Mouse (Mus musculus): ENCODE data around the gene Cd151.
A peak's percentile ranks its signal among the peaks of the same experiment; 100 is the strongest.
"Not testable (repeated sequence)": the region's sequence is repeated elsewhere in the genome, so short reads cannot be mapped to it uniquely, and the experiment has no call there.

Gene Cd151

DNA sequence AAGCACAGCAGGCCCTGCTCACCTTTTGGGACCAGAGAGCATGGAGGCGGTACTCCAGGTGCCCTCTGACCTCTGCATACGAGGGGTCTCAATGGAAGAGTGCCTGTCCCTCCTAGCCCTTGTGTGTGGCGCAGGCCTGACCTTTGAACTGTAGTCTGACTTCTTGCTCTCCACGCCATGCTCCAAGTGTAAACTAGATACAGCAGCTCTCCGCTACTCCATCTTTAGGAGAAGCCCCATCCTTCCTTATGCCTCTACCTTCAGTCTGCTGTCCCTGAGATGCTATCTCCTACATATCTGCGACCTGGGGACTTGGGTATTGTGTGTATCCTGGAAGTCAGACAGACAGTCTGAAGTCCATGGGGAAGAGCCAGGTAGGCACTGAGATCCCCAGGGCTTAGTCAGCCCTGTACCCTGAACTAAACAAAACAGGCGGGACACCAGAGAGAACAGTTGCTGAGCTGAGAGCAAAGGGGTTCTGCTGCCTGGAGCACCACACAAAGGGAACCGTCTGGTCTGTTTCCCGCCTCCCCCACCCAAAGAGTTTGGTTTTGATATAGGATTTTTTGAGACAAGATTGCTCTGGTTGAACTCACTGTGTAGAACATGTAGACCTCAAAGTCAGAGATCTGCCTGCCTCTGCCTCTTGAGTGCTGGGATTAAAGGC lies 31.2 kb upstream of the Cd151 start:
- no peak for DNase-seq (ENCODE audit: low spot score in 2 of 2)

DNA sequence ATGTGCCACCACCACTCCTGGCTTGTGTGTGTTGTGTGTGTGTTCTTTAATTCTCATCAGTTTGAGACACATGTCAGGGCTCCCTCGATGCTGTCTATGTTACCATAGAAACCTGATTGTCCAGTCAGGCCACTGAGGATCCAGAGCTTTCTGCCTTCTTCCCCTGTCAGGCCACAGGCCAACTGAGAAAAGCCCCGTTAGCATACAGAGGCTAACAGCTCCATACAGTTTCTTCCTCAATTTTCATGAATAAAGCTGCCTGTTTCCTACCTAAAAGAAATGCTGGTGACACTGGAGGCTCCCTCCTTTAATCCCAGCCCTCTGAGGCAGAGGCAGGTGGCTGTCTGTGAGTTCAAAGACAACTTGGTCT lies 30.7 kb upstream of the Cd151 start:
- no peak for DNase-seq (ENCODE audit: low spot score in 2 of 2)

DNA sequence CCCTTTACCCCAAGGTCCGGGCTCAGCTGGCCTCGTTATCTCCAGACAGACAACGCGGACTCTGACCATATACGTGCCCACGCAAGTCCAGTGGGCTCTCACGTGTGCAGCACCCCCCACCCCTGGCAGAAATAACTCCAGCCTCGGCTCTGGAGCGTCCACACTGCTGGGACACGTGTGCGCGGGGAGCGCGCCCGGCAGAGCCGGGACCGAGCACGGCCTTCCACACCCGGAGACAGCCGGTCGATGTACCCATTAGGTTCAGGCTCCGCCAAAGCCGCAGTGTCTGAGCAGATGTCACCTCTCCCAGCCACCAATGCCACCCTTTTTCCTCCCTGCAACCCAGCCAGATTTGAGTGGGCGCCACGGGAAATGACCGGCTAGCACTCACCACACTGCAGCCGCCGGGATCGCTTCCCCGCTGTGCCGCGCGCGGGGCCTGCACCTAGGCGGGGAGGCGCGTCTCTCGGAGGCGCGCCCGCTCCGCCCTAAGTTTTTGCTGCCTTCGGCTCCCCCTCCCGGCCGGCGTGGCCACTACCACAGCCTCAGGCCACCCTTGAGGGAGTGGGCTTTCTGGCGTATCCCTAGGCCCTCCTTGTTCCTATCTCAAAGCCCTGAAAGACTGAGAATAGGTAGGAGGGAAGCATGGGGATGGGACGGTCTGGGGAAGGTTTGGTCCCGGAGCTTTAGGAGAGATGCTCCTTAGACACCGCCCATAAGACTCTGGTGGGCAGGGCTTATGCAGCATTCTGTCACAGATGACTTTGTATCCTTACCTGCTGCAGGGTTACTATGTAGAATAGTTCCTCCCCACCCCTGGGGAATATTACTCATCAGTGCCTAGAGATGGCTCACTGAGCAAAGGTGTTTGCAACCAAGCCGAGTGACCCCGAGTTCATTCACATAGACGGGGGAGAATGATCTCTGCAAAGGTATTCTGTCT lies 29.7 kb upstream of the Cd151 start, which contains the start of gene Slc25a22:
TSS of gene Slc25a22 (minus strand) at position 715 of the 943 bp plus-strand sequence.
- DNase-seq (ENCODE audit: low spot score in 2 of 2), result peak; percentile 65 to 77

DNA sequence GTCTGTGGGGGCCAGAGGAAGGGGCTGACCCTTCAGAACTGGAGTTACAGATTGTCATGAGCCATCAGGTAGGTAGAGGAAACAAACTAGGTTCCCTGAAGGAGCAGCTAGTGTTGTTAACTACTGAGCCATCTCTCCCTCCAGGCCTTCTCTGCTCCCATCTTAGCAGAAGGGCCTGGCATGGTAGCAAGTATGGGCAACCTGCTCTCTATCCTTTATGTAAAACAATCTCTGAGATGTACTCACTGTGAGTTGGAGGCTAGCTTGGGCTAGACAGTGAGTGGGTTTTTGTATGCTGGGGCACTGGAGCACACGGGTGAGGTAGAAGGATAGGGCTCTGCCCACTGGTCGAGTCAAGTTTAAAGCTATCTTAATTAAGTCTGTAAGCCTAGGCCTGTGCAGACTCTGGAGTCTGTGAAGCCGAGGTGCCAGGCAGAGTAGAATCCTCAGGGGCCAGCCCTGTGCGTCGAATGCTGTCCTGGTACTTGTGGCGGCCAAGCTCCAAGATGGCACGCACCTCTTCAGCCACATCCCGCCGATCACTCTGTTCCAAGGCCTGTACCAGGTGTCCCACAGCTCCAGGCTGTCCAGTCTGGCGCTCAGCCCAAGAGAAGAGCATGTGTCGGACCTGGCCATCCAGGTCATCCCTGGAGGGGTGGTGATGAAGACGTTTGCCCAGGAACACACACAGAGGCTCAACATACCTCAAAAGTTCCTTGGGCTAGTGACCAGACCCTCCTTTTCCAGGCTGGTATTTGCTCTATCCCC lies 28.8 kb upstream of the Cd151 start:
- DNase-seq (ENCODE audit: low spot score in 2 of 2), result peak in 1 of 2 experiments; percentile 22

DNA sequence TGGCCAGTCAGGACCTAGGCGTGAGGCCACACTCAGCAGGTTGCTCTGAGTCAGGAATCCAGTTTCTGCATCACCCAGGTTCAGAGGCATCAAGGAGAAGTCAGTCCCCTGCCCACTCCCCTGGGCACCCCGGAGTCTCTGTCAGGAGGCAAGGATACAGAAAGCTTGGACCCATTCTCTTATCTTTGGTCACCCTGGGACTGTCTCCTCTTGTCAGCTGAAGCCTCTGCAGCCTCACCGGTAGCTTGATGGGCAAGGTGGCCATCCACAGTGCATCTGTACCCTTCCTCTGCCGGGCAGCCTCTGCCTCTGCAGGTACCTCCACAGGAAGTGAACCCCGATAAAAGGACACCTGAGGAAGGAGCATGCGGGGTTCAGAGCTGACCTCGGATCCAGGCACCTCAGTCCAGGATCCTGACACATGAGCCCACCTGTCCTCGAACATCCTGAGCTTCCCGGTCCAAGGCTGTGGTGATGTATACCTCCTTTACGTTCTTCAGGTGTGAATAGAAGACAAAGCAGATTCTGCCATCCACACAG lies 28.0 kb upstream of the Cd151 start:
- no peak for DNase-seq (ENCODE audit: low spot score in 2 of 2)

DNA sequence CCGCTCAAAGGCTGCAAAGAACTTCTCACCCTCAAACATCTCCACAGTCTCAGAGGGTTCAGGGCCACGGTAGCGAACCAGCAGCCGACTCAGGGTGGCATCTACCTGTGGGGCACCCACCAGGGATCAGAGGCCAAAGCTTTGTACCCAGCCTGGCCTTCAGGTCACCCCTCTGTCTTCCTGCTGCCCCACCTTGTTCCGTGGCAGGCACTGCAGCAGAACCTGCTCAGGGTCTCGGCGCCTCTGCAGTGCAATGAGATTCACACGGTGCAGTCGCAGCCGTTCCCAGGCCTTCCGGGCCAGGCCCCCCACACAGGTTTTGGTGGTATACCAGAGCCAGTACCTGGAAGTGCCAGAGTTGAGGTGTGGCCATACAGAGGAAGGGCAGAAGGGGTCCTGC lies 27.4 kb upstream of the Cd151 start:
- DNase-seq (ENCODE audit: low spot score in 2 of 2), result peak in 1 of 2 experiments; percentile 10

DNA sequence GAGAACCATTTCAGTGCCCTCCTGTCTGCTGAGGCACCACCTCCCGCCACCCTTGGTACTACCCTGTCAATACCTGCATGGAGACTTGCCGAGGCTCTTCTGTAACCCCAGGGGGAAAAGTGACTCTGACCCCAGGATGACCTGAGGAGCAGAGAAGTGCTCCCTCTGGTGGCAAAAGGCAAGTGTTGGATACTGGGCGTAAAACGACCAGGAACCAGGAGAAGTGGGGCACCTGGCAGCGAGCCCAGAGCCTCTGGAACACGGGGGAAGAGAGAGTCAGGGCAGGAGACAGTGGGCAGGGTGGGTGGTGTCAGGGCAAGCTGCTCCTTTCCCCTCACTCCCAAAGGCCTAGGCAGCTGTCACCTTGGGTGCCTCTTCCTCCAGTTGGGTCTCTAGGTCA lies 26.6 kb upstream of the Cd151 start:
- DNase-seq (ENCODE audit: low spot score in 2 of 2), result peak in 1 of 2 experiments; percentile 31

DNA sequence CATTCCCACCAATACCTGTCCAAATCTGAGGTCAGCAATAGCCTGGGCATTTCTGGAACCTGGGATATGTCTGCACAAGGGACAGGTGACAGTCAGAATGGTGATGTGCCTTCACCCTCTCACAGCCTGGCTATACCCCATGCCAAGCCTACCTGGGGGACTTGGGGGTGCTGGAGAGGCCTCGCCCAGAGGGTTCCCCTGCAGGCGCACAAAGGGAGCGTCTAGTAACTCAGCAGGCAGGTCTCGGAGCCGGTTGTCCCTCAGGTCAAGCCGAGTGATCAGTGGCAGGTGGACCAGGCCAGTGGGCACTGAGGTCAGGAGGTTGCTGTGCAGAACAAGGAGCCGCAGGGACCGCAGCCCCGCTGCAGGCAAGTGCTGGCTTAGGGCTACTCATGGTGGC lies 25.7 kb upstream of the Cd151 start:
- peak in 1 of 2 experiments; percentile 6 for DNase-seq (ENCODE audit: low spot score in 2 of 2)

DNA sequence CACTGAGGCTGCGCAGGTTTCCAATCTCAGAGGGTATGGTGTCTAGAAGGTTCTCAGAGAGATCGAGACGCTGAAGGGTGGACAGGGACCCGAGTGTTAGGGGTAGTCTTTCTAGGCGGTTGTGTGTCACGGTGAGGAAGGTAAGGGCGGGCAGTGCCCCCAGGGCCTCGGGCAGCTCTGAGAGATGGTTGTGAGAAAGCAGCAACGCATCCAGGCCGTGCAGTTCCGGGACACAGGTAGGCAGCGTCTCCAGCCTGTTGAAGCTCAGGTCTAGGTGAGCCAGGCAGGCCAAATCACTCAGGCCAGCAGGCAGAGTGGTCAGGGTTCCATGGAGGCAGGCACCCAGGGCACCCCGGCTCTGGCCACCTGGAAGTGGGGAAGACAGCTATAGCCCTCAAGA lies 25.0 kb upstream of the Cd151 start:
- DNase-seq (ENCODE audit: low spot score in 2 of 2), result peak in 1 of 2 experiments; percentile 7

DNA sequence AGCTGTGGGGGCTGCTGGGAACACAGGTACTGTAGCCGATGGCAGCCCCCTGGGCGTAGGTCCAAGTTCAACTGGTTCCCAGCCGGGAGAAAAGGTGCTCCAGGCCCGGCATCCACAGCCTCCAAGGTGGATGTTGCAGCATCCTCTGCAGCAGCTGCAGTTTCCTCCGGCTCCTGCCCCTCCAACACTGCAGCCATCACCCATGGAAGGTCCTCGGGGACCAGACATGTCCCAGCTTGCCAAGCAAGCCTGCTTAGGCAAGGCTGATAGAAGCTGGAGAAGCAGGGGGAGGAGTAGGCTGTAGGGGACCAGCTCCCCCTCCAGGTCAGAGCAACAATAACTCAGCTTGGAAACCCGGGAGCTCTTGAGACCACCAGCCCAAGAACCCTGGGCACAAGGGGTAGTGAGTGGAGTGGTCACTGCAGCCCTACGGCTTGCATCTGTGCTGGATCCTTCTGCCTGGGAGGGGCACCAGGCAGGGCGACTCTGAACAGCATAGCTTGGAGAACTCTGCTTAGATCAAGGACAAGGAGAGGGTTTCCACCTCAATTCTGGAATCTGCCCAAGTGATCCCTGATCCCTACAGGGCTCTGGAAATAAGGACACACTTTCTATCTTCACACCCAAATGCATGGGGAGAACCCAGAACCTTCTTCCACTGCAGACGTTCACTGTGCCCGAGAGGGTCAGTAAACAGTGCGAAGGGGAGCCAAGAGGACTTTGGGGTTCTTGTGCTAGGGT lies 23.9 kb upstream of the Cd151 start:
- DNase-seq (ENCODE audit: low spot score in 2 of 2), result no peak

DNA sequence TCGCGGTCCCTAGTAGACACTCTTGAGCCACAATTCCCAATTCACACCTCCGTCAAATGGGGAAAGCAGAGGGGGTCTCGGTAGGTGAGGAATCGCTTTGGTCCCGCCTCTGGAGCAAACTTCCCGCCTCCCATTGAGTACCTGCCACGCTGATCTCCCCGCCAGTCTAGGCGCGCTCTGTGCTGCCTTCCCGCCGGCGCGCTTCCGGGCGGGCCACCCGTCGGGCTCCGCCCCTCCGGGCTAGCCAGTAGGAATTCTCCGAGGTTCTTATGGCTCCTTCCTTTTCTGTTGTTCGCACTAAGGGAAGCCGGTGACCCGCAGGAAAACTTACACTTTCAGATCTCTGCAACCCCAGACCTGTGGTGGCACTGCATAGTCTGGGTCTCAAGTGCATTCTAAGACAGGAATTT lies 23.4 kb upstream of the Cd151 start, which contains the start of gene Pidd1:
TSS of gene Pidd1 (minus strand) at position 198 of the 410 bp plus-strand sequence.
- no peak for DNase-seq (ENCODE audit: low spot score in 2 of 2)

DNA sequence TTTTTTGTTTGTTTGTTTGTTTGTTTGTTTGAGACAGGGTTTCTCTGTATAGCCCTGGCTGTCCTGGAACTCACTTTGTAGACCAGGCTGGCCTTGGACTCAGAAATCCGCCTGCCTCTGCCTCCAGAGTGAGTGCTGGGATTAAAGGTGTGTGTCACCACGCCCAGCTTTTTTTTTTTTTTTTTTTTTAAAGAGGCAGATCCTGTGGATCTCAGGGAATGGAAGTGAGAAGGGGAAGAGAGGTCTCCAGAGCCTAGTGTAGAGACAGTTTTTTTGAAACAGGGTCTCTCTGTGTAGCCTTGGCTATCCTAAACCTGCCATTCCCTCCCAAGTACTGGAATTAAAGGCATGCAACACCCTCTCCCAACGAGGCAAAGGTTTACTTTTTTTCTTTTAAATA lies 20.8 kb upstream of the Cd151 start:
- DNase-seq (ENCODE audit: low spot score in 2 of 2), result not testable (repeated sequence)

DNA sequence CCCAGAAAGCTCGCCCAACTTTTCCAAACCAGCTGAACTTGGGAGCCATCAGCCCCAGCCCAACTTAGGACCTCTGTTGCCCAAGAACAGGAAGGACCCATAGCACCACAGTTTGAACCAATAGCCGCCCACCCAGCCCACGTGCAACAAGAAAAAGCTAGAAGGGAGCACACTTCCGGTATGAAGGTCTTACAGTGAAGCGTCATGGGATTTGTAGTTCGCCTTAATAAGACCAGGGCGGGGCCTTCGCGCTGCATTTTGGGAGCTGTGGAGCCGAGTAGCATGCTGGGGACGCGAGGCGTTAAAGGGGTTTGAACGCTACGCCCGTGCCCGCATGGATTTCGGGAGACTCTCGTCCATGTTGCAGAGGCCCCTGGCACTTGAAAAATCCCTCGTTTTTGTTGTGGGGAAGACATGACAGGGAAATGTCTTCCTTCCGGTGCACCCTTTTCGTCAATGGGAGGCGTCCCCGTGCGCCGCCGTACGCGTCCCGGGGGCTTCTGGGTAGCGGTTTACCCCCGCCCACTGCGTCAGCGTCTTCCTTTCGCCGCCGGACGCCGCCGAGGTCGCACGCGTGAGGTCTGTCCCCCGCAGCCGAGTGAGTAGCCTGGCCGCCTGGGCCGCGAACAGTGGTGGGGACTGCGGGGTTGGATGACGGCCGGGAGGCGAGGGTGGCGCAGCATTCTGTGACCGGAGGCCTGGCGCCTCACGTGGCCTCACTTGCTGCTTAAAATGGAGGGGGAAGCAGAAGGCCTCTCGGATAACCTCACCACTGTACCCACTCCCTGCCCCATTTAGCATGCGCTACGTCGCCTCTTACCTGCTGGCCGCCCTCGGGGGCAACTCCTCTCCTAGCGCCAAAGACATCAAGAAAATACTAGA lies 19.8 kb upstream of the Cd151 start, which contains the start of gene Rplp2:
TSS of gene Rplp2 (plus strand) at position 261 of the 882 bp plus-strand sequence.
- DNase-seq (ENCODE audit: low spot score in 2 of 2), result peak; percentile 92 to 95

DNA sequence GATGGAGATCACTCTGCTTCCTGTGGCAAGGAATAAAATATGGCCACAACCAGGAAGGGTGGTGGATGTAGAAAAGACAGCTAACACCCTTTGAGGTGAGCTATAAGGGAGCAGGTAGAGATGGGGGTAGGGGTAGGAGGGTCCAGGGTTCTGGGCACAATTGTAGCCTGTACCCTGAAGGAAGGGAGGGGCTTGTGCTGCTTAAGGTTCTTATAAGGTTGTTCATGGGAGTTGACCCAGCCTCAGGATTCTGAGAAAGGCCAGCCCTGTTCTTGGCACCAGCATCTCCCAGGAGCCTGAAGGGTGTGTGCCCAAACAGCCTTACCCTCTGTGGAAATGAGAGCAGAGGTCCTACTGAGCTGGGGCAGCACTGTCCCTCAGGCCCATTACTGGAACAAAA lies 15.3 kb upstream of the Cd151 start:
- DNase-seq (ENCODE audit: low spot score in 2 of 2), result no peak

DNA sequence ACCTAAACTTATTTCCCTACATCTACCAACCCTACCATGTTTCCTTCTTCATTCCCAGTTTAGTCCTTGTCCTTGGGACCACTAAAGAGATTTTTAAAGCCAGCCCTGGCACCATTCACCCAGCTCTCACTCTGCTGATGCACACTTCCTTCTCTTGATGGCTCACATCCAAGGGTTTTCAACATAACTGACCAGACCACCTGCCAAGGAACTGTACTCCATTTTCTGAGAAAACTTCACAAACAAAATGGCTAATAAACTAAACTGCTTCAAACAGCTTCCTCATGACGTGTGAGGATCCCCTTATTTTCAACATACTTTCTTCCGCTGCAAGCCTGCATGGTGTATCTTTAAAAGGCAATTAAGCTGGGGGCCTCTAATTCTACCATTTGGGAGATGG lies 13.6 kb upstream of the Cd151 start:
- DNase-seq (ENCODE audit: low spot score in 2 of 2), result no peak

DNA sequence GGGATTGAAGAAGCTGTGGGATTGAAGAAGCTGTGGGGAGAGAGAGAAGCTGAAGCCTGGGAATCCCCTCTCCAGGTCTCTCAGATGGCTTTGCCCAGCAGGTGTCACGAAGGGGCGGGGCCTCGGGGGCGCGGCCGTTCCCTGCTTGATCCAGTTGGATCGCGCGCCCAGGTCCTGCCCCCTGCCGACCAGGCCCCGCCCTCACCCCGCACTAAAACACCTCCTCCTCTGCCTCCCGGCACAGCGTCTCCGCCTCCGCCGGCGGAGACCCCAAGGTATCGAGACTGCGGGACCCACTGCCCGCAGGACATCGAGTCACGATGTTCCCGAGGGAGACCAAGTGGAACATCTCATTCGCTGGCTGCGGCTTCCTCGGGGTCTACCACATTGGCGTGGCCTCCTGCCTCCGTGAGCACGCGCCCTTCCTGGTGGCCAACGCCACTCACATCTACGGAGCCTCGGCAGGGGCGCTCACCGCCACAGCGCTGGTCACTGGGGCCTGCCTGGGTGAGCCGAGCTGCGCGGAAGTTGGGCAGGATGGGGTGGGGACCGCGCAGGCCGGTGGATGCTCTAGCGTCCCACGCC lies 12.1 kb upstream of the Cd151 start, which contains the start of gene Pnpla2:
TSS of gene Pnpla2 (plus strand) at position 232 of the 585 bp plus-strand sequence.
- DNase-seq (ENCODE audit: low spot score in 2 of 2), result peak; percentile 84 to 88

DNA sequence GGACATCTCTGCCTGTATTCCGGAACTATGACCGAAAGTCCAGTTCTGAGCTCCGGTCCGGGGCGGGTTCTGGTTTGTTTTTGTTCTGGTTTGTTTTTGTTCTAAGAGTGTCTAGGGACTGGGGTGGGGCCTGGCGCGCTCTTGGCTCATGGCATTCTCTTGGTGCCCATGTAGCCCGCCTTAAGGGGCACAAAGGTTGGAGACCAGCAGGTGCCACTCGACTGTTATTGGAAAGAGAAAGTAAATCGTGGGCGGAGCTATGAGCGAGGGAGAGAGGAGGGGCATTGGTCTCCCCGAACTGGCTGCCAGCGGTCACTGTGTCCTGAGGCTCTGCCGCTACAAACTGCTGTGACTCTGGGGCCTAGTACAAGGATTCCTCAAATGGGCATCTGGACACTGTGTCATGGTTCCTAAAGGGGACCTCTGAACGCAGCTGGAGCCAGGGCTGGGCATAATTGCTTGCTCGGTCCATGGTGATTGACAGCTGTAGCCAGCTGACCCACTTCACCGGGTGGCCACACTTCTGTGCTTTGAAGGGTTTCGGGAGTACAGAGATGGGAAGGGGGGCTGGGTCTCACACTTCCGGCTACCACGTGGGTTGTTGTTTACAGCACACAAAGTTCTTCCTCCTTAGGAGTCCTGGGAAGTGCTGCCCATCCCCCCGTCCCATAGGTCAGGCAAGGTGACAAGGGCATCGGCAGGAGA lies 11.4 kb upstream of the Cd151 start:
- no peak for DNase-seq (ENCODE audit: low spot score in 2 of 2)

DNA sequence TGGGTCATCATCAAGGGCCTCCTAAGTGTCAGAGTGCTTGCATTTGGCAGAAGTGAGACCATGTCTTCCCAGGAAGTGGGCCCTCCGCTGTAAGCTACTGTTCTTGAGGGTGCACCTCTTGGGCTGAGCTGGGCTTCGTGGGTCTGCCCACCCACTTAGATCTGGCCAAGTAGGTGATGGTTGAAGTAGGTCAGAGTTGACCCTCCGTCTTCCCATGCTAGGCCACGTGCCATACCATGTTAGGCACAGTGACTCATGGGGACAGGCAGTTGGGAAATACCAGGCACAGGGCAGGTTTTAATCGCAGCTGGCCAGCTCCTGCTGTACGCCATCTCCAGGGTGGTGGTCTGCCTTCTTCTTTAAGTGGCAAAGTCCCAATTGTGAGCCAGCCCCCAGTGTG lies 10.5 kb upstream of the Cd151 start:
- DNase-seq (ENCODE audit: low spot score in 2 of 2), result no peak

DNA sequence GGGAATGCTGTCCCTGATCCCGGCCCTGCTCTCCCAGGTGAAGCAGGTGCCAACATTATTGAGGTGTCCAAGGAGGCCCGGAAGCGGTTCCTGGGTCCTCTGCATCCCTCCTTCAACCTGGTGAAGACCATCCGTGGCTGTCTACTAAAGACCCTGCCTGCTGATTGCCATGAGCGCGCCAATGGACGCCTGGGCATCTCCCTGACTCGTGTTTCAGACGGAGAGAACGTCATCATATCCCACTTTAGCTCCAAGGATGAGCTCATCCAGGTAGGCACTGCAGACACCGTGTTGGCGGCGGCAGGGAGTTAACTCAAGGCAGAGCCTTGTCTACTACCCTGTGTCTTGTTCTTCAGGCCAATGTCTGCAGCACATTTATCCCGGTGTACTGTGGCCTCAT lies 10.0 kb upstream of the Cd151 start:
- no peak for DNase-seq (ENCODE audit: low spot score in 2 of 2)

Measured in frontal cortex, postnatal 14 days (tissue).